Mouse (Mus musculus): ENCODE measurements around the gene Pirb. TPM values are rescaled to one million over a fixed set of nuclear protein-coding genes. Genes with fewer than 3 reads are reported as not detected.
A peak's percentile ranks its signal among the peaks of the same experiment; 100 is the strongest.
"Not testable (repeated sequence)": the region's sequence is repeated elsewhere in the genome, so short reads cannot be mapped to it uniquely, and the experiment has no call there.

The Pirb gene
- total RNA-seq (2021) = 1 to 10 TPM; 1.3 to 2.1 TPM

DNA sequence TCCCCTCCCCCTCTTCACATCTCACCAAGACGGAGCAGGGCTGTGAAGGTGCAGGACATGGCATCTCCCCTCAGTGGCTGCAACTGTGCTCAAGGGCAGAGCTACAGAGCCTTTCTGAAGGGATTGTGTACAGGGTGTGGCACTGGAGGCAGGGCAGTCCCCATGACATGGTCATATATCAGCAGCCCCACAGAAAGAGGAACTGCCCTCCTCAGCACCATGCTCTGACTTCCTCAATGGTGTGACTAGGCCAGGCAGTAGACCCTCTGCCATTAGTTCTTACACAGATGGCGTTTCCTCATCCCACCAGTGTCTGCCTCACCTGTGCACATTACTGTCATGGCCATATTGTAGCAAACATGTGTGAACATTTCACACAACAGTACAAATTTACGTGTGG is at the start of gene Pirb:
Gene Pirb, minus strand, starts transcription at position 124 of the 400 bp plus-strand sequence.
- DNase-seq (ENCODE audit: low spot score); intact Hi-C loops (cut with DNase I): not testable (repeated sequence)

GRCm38 (mm10) chr7:3732675-3733074 is 12.5 kb upstream of the Pirb start:
- DNase-seq (ENCODE audit: low spot score); intact Hi-C loops (cut with DNase I): not testable (repeated sequence)

DNA sequence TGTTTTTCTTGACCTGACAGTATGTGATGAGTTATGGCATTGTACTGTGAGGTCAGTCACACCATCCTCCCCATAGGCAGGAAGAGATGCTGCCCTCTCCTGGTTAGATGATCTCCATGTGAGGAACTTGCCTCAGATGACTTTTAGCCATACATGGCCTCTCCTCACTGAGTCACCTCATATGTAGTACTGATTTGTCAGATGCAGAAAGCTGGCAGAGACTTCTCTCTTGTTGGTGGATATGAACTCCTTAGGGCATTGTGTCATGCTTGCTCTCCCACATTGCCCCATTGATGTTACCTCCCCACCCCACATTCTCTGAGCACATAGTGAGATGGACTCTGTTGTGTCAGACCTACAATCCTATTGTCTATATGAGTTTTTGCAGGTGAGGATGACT is 5.3 kb upstream of the Pirb start:
- DNase-seq (ENCODE audit: low spot score); intact Hi-C loops (cut with DNase I): not testable (repeated sequence)

DNA sequence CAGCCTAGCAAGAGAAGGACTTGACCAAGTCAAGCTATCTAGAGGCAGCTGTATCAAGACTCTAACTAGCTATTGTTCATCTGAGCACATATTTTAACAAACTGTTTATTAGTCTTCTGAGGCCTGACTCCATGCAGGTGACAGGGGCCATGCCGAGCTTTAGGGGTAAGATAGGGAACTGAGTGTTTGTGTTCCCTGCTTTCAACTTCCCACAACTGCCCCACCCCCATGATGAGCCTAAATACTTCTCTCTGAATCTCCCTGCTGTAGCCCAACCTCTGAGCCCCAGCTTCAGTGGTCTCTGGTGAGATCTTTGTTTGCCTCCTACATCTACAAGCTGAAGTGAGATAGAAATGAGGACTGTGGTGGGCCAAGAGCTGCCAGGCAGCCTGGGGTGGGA is 4.9 kb downstream of the Pirb start:
- no peak for DNase-seq (ENCODE audit: low spot score)
- intact Hi-C loops (cut with DNase I) = no loop called here

- intact Hi-C loops (cut with DNase I) = no loop called here
- no peak for DNase-seq (ENCODE audit: low spot score)
Measured at GRCm38 (mm10) chr7:3712264-3712942, 7.8 kb downstream of the Pirb start.

- intact Hi-C loops (cut with DNase I) = loop anchor here (10.0 kb wide), 3 partner anchors 446 to 946 kb away; partner anchors contain the start of genes Leng9 and Ppp6r1
- DNase-seq (ENCODE audit: low spot score) = no peak
Measured at GRCm38 (mm10) chr7:3709000-3709399, 11.2 kb downstream of the Pirb start.

GRCm38 (mm10) chr7:3708447-3708980 is 11.7 kb downstream of the Pirb start:
- DNase-seq (ENCODE audit: low spot score) = not testable (repeated sequence)
- intact Hi-C loops (cut with DNase I) = loop anchor here (10.0 kb wide), 3 partner anchors 446 to 946 kb away; partner anchors contain the start of genes Leng9 and Ppp6r1

DNA sequence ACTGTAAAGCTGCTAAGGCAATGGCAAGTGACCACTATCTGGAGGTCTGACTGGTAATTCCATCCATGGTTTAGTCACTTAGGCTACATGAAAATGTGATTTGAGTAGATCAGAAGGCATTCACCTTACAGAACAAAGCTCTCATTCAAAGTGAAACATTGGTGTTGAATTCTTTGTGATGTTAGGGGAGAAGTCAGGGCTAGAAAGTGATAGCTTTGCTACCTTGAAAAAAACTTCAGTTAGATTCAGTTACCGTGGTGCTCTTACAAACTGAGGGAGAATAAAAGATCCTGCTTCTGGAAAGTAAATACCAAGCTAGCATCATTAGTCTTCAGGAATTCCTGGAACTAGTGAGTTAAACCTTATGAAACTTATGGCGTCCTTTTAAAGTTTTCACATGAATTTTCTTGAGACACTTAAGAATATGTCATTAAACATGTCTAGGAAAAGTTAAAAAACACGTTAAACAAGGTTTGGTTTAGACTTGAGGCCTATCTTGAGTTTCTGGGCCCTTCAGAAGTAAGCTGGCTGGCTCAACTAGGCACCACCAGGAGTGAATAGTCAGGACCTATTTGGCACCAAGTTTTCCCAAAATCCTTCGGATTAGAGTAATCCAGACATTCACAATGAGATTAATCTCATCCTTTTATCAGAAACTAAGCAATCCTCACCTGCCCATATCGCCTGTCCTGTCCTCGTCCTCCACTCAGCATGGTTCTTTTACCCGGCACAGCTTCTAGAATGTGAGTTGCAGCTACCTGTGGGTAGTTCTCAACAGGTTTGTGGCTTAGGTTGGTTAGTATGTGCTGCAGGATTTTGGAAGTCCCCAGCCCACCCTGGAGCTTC is 12.4 kb downstream of the Pirb start:
- intact Hi-C loops (cut with DNase I) = loop anchor here (2.0 to 10.0 kb wide), 4 partner anchors 31 to 947 kb away; partner anchors contain the start of genes Leng9, Ppp6r1 and Tmc4
- no peak for DNase-seq (ENCODE audit: low spot score)

DNA sequence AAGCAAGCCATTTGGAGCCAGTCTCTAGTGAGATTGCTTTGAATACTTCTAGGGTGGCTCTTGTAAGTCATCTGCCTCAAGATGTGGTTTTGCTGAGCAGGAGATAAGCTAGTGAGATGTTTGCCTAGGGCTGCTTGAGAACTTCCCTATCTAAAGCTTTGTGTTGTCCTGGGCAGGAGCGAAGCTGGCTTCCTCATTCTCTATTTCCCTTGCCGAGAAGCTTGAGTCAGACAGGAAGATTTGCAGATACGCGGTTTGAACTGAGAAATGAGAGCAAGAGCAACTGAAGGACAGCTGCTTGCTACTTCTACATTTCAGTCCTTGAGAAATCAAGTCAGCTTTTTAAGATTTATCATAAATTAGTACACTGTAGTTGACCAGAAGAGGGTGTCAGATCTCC is 13.2 kb downstream of the Pirb start:
- intact Hi-C loops (cut with DNase I) = loop anchor here (2.0 to 10.0 kb wide), 4 partner anchors 30 to 948 kb away; partner anchors contain the start of genes Leng9, Ppp6r1 and Tmc4
- DNase-seq (ENCODE audit: low spot score) = no peak

DNA sequence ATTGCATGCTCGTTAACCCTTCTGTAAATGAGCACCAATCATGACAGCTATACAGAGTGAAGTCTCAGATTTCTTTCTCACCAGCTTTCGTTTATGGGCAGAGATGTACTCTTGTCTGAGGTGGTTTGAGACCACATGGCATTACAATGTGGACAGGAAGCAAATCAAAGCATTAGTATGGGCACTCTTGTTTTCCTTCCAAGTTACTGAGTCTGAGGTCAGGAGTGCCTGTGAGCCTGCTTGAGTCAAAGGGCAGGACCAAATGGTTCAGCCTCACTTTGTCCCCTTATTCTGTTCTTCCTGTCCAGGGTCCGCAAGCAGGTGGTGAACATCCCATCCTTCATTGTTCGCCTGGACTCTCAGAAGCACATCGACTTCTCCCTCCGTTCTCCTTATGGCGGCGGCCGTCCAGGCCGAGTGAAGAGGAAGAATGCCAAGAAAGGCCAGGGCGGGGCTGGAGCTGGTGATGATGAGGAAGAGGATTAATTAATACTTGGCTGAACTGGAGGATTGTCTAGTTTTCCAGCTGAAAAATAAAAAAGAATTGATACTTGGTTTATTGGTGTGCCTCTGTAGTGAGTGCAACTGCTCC is 13.8 kb downstream of the Pirb start:
- intact Hi-C loops (cut with DNase I) = loop anchor here (2.0 to 10.0 kb wide), 4 partner anchors 30 to 948 kb away; partner anchors contain the start of genes Leng9, Ppp6r1 and Tmc4
- no peak for DNase-seq (ENCODE audit: low spot score)

DNA sequence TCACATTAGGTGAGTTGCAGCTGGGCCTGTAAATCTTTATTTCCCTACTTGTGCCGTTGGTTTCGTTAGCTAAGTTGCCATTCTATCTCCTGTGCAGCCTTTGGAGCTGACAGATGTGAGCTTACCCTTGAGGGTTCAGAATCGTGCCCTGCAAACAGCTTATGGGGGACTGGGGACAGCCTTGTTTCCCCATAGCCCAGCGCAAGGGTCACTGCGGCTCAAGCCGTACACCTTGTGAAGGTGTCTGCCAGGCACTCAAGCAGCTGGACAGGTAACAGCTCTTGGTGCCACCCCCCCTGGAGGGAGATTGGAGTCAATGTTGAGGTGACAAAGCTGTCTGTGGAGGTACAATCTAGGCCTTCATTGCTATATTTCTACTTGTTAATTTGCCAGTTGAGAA is 14.3 kb downstream of the Pirb start:
- intact Hi-C loops (cut with DNase I) = loop anchor here (2.0 to 10.0 kb wide), 4 partner anchors 29 to 949 kb away; partner anchors contain the start of genes Leng9, Ppp6r1 and Tmc4
- DNase-seq (ENCODE audit: low spot score) = no peak

DNA sequence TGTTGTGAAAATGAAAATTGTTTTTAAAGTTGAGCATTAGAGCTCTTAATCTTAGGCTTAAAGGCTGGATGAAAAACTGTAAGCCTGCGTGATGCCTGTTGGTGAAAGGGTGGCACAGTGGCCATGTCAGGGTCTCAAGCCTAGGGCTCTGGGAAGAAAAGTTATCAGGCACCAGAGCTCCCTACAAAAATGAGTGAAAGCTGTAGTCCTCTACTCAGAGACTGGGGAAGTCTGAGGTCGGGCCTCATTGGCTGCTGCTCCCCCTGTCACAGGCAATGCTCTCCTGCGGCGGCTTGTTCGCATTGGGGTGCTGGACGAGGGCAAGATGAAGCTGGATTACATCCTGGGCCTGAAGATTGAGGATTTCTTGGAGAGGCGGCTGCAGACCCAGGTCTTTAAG is 14.7 kb downstream of the Pirb start:
- intact Hi-C loops (cut with DNase I) = loop anchor here (10.0 kb wide), 3 partner anchors 449 to 949 kb away; partner anchors contain the start of genes Leng9 and Ppp6r1
- DNase-seq (ENCODE audit: low spot score) = not testable (repeated sequence)

GRCm38 (mm10) chr7:3704475-3704874 is 15.7 kb downstream of the Pirb start:
- intact Hi-C loops (cut with DNase I) = loop anchor here (10.0 kb wide), 3 partner anchors 450 to 950 kb away; partner anchors contain the start of genes Leng9 and Ppp6r1
- DNase-seq (ENCODE audit: low spot score) = no peak

GRCm38 (mm10) chr7:3703879-3704441 is 16.2 kb downstream of the Pirb start, which contains the start of gene Rps9:
Gene Rps9 (plus strand): TSS chr7:3703993.
- DNase-seq (ENCODE audit: low spot score) = peak; percentile 93
- intact Hi-C loops (cut with DNase I) = loop anchor here (10.0 kb wide), 3 partner anchors 451 to 951 kb away; partner anchors contain the start of genes Leng9 and Ppp6r1

- intact Hi-C loops (cut with DNase I) = loop anchor here (10.0 kb wide), 3 partner anchors 451 to 951 kb away; partner anchors contain the start of genes Leng9 and Ppp6r1
- DNase-seq (ENCODE audit: low spot score) = no peak
Measured at GRCm38 (mm10) chr7:3703148-3703878, 16.9 kb downstream of the Pirb start.

- intact Hi-C loops (cut with DNase I) = loop anchor here (10.0 kb wide), 2 partner anchors 746 to 1096 kb away; partner anchors contain the start of genes Rdh13 and Rpl28
- no peak for DNase-seq (ENCODE audit: low spot score)
Measured at GRCm38 (mm10) chr7:3698471-3698870, 21.7 kb downstream of the Pirb start.

GRCm38 (mm10) chr7:3694949-3695305 is 25.3 kb downstream of the Pirb start:
- not testable (repeated sequence) for DNase-seq (ENCODE audit: low spot score)
- intact Hi-C loops (cut with DNase I) = loop anchor here (5.0 to 10.0 kb wide), 3 partner anchors 48 to 1100 kb away; partner anchors contain the start of genes Cnot3, Rdh13 and Rpl28

Data from heart, postnatal 25 days (tissue).